Mouse (Mus musculus): ENCODE data around the gene Got2.
A peak's percentile ranks its signal among the peaks of the same experiment; 100 is the strongest.
"Not testable (repeated sequence)": the region's sequence is repeated elsewhere in the genome, so short reads cannot be mapped to it uniquely, and the experiment has no call there.

Got2 gene

DNA sequence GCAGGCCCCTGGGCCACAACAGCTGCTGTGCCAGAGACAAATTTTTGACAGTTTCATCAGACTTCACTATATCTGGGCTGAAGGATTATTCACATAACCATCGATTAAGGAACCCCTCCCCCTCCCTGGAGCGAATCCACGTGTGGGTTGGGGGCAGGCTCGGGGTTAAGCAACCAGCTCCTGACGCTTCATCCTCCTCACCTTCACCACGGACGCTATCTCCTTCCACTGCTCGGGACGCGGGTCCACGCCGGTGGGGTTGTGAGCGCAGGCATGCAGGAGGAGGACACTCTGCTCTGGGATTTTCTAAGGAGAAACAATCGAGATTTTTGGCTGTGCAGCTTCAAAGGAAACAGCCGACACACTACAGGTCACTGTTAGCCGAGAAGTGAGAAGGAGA is 16.7 kb downstream of the Got2 start:
- no peak for DNase-seq (ENCODE audit: low spot score)

GRCm38 (mm10) chr8:95864851-95865250 is 23.5 kb downstream of the Got2 start:
- not testable (repeated sequence) for DNase-seq (ENCODE audit: low spot score)

GRCm38 (mm10) chr8:95863761-95864440 is 24.4 kb downstream of the Got2 start:
- not testable (repeated sequence) for DNase-seq (ENCODE audit: low spot score)

DNA sequence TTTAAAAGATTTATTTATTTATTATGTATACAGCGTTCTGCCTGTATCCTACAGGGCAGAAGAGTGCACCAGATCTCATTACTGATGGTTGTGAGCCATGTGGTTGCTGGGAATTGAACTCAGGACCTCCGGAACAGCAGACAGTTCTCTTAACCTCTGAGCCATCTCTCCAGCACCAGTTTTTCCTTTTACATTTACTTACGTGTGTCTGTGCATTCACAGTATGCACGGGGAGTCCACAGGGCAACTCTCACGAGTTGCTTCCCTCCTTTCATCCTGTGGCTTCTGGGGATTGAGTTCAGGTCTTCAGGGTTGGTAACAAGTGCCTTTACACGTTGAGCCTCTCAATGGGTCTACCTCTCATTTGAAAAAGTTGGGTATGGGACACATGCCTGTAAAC is 34.2 kb downstream of the Got2 start:
- DNase-seq (ENCODE audit: low spot score): no peak

- DNase-seq (ENCODE audit: low spot score): peak; percentile 98
These were observed 35.1 kb downstream of the Got2 start, which contains the start of gene Slc38a7 for GRCm38 (mm10) chr8:95853102-95853843. Slc38a7 (minus strand) TSS chr8:95853539.

DNA sequence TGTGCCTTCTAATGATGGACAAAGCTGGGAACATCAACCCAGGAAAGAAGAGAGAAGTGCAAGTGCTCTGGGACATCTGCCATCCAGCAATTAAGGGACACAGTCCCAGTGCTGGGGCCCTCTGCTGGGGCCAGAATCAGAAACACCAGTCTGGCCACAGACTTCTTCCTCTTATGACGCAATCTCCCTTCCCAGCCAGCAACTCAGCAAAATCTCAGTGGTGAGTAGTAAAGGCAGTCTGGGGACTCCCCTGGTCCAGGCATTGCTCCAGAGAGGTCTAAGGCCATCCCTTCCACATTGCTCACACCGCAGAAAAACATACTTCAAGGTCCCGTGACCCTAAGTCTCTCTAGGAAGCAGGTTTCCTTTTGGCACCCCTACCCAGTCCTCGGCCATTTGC is 36.1 kb downstream of the Got2 start:
- peak; percentile 98 for DNase-seq (ENCODE audit: low spot score)

DNA sequence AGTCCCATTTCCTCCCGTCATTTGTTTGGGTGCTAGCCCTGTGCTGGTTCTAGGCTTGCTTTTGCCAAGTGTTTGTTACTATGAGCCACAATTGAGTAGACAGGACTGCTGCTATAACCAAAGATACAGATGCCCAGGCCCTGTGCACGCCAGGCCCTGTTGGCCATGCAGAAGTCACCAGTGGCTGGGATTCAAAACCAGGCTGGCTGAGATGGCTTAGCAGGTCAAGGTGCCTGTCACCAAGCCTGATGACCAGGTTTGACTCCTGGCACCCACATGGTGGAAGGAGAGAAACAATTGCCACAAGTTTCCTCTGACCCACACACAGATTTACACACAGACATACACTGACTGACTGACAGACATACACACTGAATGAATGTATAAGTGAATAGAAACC is 38.0 kb downstream of the Got2 start:
- DNase-seq (ENCODE audit: low spot score): no peak

- no peak for DNase-seq (ENCODE audit: low spot score)
These were observed 39.4 kb downstream of the Got2 start for GRCm38 (mm10) chr8:95848734-95849464.

- no peak for DNase-seq (ENCODE audit: low spot score)
These were observed 40.2 kb downstream of the Got2 start for GRCm38 (mm10) chr8:95848061-95848551.

DNA sequence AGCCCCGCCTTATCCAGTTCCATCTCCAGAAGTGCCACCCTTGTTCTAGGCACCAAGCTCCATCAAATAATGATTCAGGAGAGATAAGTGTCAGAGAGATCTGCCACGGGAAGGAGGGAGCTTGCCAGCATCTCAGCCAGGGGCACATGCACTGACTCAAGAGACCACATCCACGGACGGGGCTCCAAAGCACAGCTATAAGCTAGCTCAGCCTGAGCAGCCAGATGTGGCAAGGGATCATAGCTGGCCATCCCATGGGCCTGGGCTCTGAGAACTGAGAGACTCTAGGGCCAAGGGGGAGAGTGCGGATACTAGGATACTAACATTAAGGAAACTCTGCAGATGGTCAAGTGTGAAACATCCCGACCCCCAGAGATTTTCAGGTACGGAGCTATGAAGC is 43.3 kb downstream of the Got2 start:
- DNase-seq (ENCODE audit: low spot score): no peak

- no peak for DNase-seq (ENCODE audit: low spot score)
These were observed 44.4 kb downstream of the Got2 start for GRCm38 (mm10) chr8:95843968-95844367.

DNA sequence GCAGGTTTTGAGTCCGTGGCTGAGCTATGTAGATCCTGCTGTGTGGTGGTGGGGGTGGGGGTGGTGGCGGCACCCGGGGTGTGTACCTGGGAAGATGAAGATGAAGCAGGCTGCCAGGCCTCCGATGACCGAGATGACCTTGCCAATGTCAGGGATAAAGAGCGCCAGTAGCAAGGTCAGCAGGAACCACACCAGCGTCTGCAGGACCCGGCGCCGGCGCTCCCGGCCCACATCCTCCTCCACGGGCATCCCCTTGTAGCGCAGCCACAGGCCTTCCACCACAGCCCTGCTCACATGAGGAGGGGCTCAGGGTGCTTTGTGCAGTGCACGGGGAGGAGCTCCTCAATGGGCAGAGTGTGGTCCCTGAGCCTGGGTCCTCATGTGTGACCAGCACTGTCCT is 46.9 kb downstream of the Got2 start:
- DNase-seq (ENCODE audit: low spot score): no peak

GRCm38 (mm10) chr8:95839289-95839688 is 49.1 kb downstream of the Got2 start:
- no peak for DNase-seq (ENCODE audit: low spot score)

DNA sequence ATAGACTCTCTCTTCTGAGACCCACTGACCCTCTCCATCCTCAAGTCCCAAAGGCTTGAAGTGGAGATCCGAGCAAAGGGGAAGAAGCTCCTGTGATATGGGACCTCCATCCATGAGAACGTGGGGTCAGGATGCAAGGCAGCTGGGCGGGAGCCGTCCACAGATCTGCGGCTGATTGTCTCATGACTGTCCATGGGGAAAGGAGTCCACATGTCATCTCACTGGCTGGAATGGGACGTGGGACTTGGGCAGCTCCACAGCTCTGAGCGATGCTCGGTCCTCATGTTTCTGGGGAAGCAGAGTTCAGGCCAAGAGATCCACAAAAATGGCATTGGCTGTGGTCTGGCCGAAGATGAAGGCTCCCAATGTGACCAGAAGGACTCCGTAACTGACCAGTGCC is 51.1 kb downstream of the Got2 start:
- no peak for DNase-seq (ENCODE audit: low spot score)

DNA sequence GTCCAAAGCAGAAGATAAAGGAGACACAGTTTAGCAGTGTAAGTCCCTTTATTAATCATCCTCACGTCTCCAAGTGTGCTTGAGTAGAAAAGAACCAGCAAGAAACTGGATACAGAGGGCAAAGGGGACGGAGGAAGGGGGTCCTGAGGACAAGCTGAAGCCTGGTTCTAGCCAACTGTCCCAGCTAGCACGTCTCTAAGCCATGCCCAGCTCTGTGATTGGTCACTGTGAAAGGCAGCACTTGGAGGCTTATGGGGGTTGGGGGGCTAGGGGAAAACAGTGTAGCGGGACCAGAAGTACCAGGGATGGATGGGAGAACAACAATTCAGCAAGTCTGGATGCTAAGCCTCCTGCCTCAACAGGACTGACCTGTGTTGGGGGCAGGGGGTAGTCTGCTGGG is 52.5 kb downstream of the Got2 start:
- DNase-seq (ENCODE audit: low spot score): no peak

DNA sequence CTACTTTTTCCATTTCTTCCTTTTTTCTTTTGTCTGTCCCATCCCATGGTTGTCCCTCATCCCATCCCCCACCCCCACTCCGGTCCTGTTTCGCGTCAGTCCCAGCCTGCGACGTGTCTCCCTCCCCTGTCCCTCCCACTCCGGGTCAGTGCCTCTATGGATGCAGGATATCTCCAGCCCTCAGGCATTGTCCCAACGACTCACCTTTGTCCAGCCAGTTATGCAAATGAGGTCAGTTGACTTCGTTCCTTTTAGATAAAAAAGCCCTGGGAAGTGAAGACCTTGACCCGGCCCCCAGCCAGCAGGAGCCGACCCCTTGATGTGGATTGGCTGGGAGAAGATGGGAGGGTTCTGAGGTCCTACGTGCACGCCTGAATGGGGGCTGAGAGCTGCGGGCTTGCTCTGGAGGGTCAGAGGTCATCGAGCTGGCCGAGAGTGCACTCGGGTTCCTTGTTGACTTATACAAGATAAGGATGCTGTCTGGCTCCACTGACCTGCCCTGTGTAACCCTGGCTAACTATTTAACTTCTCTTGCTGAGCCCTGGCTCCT is 54.8 kb downstream of the Got2 start:
- DNase-seq (ENCODE audit: low spot score): no peak

- peak; percentile 91 for DNase-seq (ENCODE audit: low spot score)
These were observed 55.5 kb downstream of the Got2 start for GRCm38 (mm10) chr8:95832603-95833434.

DNA sequence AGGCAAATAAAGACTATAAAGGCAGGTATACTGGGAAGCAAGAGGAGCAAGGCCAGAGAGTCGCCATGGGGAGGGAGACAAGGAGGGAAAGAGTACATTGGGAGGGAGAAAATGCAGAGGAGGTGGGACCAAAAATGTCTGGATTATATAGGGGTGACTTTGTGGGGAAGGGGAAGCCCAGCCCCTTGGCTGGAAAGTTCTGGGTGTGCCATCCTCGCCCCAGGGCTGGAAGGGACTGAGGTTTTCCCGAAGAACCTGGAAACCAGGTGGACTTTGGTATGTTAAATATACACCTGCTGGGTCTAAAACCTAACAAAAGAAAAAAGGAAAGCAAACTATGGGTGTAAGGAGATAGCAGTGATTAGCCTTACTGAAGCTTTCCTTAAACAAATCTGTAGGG is 58.2 kb downstream of the Got2 start:
- no peak for DNase-seq (ENCODE audit: low spot score)

- DNase-seq (ENCODE audit: low spot score): not testable (repeated sequence)
These were observed 63.2 kb downstream of the Got2 start, which contains the start of gene Sap18b for GRCm38 (mm10) chr8:95825162-95825561. Sap18b (plus strand) TSS chr8:95825346.

- DNase-seq (ENCODE audit: low spot score): no peak
These were observed 65.6 kb downstream of the Got2 start for GRCm38 (mm10) chr8:95822699-95823098.

DNA sequence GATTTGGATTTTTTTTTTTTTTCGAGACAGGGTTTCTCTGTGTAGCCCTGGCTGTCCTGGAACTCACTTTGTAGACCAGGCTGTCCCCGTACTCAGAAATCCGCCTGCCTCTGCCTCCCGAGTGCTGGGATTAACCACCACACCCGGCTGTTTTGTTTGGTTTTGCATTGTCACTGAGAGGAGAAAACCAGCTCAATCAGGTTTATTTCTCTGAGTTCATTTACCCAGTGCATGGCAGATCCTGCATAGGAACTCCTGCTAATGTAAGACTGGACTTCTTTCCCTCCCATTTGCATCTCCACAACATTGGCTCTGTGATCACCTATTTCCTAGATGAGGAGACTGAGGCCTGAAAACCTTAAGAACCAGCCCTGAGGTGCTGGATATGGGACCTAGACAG is 66.3 kb downstream of the Got2 start:
- no peak for DNase-seq (ENCODE audit: low spot score)

Measured in adipocyte (in vitro differentiated cells).